Mouse (Mus musculus) midbrain, embryonic 15.5 days (tissue): ENCODE measurements around the gene Noc4l. TPM values are rescaled to one million over a fixed set of nuclear protein-coding genes. Genes with fewer than 3 reads are reported as not detected.

ENCODE experiments used
- ATAC-seq: fragments of 200-750 bp; cut with Nextera tagmentation; replicated peaks from 2 replicates; pipeline ENCODE4 v1.8.0; 2017; ENCODE audit warnings: moderate TSS enrichment
- H3K27ac ChIP-seq: fragments of 300-500 bp; sonication (generic); 2 replicates; pipeline ENCODE4 v1.5.1; 2015; ENCODE audit warnings: mild to moderate bottlenecking, inconsistent platforms
- H3K27me3 ChIP-seq: fragments of 300-500 bp; sonication (generic); replicated peaks from 2 replicates; pipeline ENCODE4 v1.6.1; 2015; ENCODE audit warnings: inconsistent platforms
- H3K36me3 ChIP-seq: fragments of 300-500 bp; sonication (generic); replicated peaks from 2 replicates; pipeline ENCODE4 v1.6.1; 2015; ENCODE audit warnings: inconsistent platforms
- H3K4me1 ChIP-seq: fragments of 300-500 bp; sonication (generic); 2 replicates; pipeline ENCODE4 v1.6.1; 2015; ENCODE audit warnings: inconsistent platforms
- H3K4me2 ChIP-seq: fragments of 300-500 bp; sonication (generic); 2 replicates; pipeline ENCODE4 v1.6.1; 2015; ENCODE audit warnings: inconsistent platforms, mild to moderate bottlenecking, moderate library complexity
- H3K4me3 ChIP-seq: fragments of 300-500 bp; sonication (generic); 2 replicates; pipeline ENCODE4 v1.5.1; 2015; ENCODE audit warnings: mild to moderate bottlenecking, inconsistent platforms
- H3K9ac ChIP-seq: fragments of 300-500 bp; sonication (generic); 2 replicates; pipeline ENCODE4 v1.6.1; 2015; ENCODE audit warnings: mild to moderate bottlenecking, inconsistent platforms
- H3K9me3 ChIP-seq: fragments of 300-500 bp; sonication (generic); 2 replicates; pipeline ENCODE4 v1.6.1; 2016; ENCODE audit warnings: inconsistent platforms
- WGBS: fragments of 180-500 bp; shearing (Covaris S2); methylation state at CpG from one replicate; pipeline ENCODE4 v1.1.7; 2015; ENCODE audit warnings: mixed read lengths; 5-methylcytosine and 5-hydroxymethylcytosine counted together
- polyA plus RNA-seq: library from polyadenylated mRNA; unstranded; fragments of >200 nt; fragmentation: Nextera tagmentation; extraction: Ambion mirVana; gene quantifications from 2 replicates; pipeline ENCODE4 v1.2.1, GENCODE M21; 2015

Gene Noc4l
- polyA plus RNA-seq, 1 experiment from 2014 or later = 50.1 TPM

DNA sequence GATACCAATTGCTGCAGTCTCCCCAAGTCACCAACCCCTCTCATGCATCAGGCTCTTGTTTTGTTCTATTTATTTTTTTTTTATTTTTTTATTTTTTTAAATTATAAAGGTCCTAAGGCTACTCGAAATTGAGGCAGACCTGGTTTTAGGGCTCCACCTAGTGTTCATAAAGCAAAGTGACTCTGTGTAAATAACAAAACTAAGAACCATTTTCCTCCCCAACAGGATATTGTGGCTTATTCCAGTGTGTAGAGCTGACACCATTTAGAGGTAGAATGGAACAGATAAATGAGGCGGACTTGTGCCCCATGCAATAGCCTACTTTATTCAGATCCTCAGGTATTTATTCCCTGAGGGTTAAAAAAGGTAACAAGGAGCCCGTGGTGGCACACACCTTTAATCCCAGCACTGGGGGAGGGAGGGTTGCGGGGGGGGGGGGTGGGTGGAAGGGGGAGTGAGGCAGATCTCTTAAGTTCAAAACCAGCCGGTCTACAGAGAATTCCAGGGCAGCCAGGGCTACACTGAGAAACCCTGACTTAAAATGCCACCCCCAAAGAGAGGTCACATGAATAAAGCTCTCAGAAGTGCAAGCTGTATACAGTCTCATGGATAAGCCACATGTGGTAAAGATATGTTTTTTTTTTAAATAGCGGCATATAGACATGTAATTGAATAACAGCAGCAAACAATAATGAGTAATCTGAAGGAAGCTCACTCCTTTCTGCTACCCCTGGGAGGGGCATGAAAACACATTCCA is 17.1 kb downstream of the Noc4l start:
- H3K4me2 ChIP-seq = no peak overlapping the region
- no peak overlapping the region for H3K4me3 ChIP-seq
- peak; percentile 75 for ATAC-seq
- no peaks in the 10 kb centered on the region for H3K27me3 ChIP-seq
- H3K9me3 ChIP-seq = no peaks in the 10 kb centered on the region
- 37% methylated on average over 6 of the region's 6 CpGs for WGBS
- H3K4me1 ChIP-seq = no peaks in the 10 kb centered on the region
- H3K36me3 ChIP-seq = no peaks in the 10 kb centered on the region
- no peak overlapping the region for H3K27ac ChIP-seq
- H3K9ac ChIP-seq = no peak overlapping the region

DNA sequence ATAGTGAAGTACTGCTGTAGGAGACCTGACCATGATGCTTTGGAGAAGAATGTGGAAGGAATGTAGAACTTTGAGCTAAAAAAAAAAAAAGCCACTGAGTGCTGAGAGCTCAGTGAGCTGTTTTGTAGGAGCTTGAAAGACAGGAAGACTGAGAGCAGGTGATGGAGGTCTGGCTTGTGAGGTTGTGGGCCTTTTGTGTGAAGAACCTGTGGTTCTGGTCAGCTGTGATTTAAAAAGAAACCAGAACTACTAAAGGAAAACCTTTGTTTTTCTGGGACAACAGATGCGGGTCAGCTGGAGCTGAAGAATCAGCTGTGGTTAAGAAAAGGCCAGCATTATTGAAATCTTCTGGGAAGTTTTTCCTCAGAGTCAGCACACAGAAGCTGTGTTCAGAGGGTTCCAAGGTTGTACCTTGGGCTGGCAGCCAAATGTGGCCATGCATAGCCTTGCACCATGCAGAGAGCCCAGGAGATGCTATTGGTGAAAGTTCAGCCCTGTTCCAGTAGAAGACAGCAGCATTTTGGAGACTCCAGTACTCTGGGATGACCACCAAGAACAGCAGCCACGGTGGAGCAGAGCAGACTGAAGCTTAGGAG is 23.6 kb downstream of the Noc4l start:
- Histone ChIP-seq H3K27ac (no peak overlapping the region), H3K4me3 (no peak overlapping the region), H3K27me3 (no peaks in the 10 kb centered on the region), H3K4me2 (no peak overlapping the region), H3K9me3 (no peaks in the 10 kb centered on the region), H3K36me3 (no peaks in the 10 kb centered on the region), H3K4me1 (no peaks in the 10 kb centered on the region), H3K9ac (no peak overlapping the region)
- no peak for ATAC-seq
- 71% methylated on average over 2 of the region's 2 CpGs for WGBS

DNA sequence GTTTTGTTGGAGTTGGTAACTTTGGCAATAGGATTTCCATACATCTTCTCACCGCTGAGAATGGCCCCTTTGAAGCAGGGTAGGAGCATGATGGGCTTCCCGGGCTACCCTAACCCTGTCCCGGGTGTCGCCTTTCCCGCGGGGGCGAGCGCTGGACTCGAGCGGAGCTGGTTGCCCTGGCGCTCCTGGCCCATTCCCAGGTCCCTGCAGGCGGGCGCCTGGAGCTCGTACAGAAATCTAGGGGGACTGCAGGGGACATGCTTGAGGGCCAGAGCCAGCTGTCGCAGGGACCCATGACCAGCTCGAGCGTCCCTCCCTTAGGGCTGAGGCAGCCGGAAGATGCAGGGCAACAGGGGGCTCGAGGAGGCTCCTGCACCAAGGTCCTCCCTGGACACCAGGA is 25.1 kb downstream of the Noc4l start:
- Histone ChIP-seq H3K27me3 (no peaks in the 10 kb centered on the region), H3K9ac (no peak overlapping the region), H3K27ac (no peak overlapping the region), H3K4me1 (no peaks in the 10 kb centered on the region), H3K4me3 (no peak overlapping the region), H3K4me2 (no peak overlapping the region), H3K36me3 (no peaks in the 10 kb centered on the region), H3K9me3 (no peaks in the 10 kb centered on the region)
- no peak for ATAC-seq
- WGBS = 19% methylated on average over 19 of the region's 19 CpGs

DNA sequence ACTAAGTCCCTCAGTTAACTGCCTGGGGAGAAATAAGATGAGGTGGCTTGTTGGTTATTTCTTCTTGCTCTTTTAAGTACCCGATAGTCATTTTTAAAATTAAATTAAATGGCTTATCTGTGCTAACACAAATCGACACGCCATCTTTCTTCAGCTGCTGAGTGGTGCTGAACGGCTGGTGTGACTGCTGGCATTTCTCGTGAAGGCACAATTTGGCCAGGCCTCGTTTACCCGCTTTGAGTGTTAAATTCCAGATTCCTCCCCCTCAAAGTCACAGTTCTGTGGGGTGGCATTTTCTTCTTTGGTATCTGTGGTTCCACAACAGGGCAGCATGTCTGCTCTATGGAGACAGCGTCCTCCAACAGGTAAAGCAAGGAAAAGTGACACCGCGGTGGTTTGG is 25.9 kb downstream of the Noc4l start:
- Histone ChIP-seq H3K9ac (no peak overlapping the region), H3K9me3 (no peaks in the 10 kb centered on the region), H3K4me2 (no peak overlapping the region), H3K4me1 (no peaks in the 10 kb centered on the region), H3K4me3 (no peak overlapping the region), H3K27ac (no peak overlapping the region), H3K36me3 (no peaks in the 10 kb centered on the region), H3K27me3 (no peaks in the 10 kb centered on the region)
- no peak for ATAC-seq
- WGBS = 77% methylated on average over 10 of the region's 10 CpGs

DNA sequence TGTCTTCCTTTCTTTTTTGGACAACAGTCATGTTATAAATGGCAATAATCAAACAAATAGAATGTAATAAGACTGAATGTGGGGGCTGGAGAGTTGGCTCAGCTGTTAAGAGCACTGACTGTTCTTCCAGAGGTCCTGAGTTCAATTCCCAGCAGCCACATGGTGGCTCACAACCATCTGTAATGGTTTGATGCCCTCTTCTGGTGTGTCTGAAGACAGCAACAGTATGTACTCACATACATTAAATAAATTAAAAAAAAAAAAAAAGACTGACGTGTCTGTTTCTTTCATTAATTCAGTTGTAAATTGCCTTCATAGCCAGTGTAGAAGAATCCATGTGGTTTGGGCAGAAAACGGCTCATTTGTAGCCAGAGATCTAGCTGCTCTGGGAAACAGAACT is 28.9 kb downstream of the Noc4l start:
- Histone ChIP-seq H3K9me3 (no peaks in the 10 kb centered on the region), H3K36me3 (0 out of 2 replicates have a peak, but pooled peaks cover 3% of the 10 kb centered on the region), H3K27me3 (no peaks in the 10 kb centered on the region), H3K4me2 (no peak overlapping the region), H3K27ac (no peak overlapping the region), H3K4me1 (no peaks in the 10 kb centered on the region), H3K4me3 (no peak overlapping the region), H3K9ac (no peak overlapping the region)
- 79% methylated on average over 2 of the region's 2 CpGs for WGBS
- no peak for ATAC-seq

DNA sequence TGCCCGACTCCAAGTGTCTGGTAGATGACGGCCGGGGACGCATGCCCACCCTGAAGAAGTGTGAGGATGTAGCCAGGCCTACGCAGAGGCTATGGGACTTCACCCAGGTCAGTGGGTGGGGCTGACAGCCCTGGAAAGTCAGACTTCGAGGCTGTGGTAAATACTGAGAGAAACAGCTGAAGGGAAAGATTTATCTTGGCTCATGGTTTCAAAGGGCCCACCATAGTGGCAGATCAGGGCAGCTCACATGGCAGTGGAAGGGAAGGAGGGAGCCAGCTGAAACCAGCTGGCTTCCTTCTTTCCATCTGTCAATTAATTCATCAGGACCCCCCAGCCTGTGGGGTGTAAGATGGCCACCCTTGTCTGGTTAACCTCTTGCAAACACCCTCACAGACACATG is 34.0 kb downstream of the Noc4l start:
- no peak for ATAC-seq
- WGBS = 90% methylated on average over 6 of the region's 6 CpGs

DNA sequence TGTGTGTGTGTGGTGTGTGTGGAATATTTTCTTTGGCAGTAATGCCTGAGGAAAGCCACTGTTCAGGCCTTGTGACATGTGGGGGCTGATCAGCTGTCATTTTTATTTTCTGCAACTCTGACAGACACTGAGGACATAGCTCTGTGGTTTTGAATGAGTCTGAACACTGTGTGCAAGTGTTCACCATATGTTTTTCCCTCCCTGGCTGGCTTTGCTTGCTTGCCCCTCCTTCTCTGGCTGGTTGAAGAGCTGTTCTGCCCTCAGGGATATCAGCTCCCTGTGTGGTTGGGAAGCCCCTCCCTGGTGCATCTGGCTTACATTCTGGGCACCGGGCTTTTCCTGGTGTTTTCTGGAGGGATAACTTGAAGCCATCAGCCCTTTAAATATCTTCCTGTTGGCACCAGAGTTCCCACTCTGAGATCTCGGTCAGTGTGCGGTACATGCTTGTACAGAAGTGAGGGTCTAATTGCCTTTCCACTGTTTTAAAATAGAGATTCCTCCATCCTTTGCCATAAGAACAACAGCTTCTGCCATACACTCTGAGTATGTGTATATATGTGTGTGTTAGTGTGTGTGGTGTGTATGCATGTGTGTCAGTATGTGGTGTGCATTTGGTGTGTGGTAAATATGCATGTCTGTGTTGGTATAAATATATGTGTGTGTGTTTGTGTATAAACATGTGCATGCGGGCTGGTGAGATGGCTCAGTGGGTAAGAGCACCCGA is 41.6 kb downstream of the Noc4l start:
- Histone ChIP-seq H3K27ac (no peak overlapping the region; the same call in 1 of the 2 replicates), H3K9ac (no peak overlapping the region), H3K4me2 (no peak overlapping the region), H3K4me3 (no peak overlapping the region), H3K36me3 (no peaks in the 10 kb centered on the region), H3K27me3 (no peaks in the 10 kb centered on the region), H3K9me3 (no peaks in the 10 kb centered on the region), H3K4me1 (peaks cover 7% of the 10 kb centered on the region; the same call in 1 of the 2 replicates)
- 71% methylated on average over 5 of the region's 5 CpGs for WGBS
- no peak for ATAC-seq

More for the DNA sequence above, 34.0 kb downstream of the Noc4l start:
- no peak overlapping the region for H3K4me3 ChIP-seq
- H3K27me3 ChIP-seq = no peaks in the 10 kb centered on the region
- no peak overlapping the region for H3K9ac ChIP-seq
- H3K4me2 ChIP-seq = no peak overlapping the region
- H3K9me3 ChIP-seq = no peaks in the 10 kb centered on the region
- no peaks in the 10 kb centered on the region for H3K4me1 ChIP-seq
- H3K27ac ChIP-seq = no peak overlapping the region
- 0 out of 2 replicates have a peak, but pooled peaks cover 5% of the 10 kb centered on the region for H3K36me3 ChIP-seq

DNA sequence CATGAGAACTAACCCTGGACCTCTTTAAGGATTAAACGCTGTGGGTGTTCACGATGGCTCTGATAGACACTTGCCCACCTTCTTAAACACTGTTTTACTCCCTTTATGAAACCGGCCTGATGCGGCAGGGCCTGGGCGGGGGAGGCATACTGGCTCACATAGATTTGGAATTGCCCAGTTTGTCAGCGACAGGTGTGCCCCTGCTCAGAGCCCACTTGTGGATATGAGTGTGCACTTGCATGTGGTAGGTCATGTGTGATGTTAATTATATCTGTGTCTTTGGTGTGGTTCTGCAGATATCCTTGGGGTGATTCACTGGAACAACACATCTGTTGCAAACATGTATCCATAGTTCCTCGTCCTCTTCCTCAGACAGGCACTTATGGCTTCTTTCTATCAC is 42.7 kb downstream of the Noc4l start:
- no peak for ATAC-seq
- Histone ChIP-seq H3K27me3 (no peaks in the 10 kb centered on the region), H3K9me3 (no peaks in the 10 kb centered on the region), H3K27ac (no peak overlapping the region), H3K9ac (no peak overlapping the region), H3K36me3 (no peaks in the 10 kb centered on the region), H3K4me2 (no peak overlapping the region), H3K4me1 (peaks cover 7% of the 10 kb centered on the region; the same call in 1 of the 2 replicates), H3K4me3 (no peak overlapping the region)
- WGBS = 87% methylated on average over 7 of the region's 7 CpGs

DNA sequence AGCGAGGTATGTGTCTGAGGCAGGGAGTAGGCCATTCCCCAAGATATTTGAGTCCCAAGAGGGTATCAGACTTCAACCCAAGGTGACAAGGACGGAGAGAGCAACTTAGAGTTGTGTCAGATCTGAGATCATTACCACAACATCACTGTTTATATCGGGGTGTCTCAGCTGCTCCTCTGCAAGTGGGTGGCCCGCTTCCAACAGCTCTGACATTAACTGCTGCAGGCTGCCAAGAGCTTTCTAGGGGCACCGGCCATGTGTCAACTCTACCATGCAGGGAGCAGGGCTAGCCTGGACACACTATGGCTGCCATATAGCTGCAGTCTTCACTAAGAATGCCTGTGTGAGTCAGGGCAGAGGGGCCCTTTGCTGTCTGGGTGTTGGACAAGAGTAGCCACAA is 43.3 kb downstream of the Noc4l start:
- Histone ChIP-seq H3K9me3 (no peaks in the 10 kb centered on the region), H3K36me3 (no peaks in the 10 kb centered on the region), H3K27me3 (no peaks in the 10 kb centered on the region), H3K27ac (no peak overlapping the region), H3K4me3 (no peak overlapping the region), H3K9ac (no peak overlapping the region), H3K4me2 (no peak overlapping the region), H3K4me1 (peaks cover 7% of the 10 kb centered on the region; the same call in 1 of the 2 replicates)
- 81% methylated on average over 5 of the region's 5 CpGs for WGBS
- ATAC-seq = no peak

DNA sequence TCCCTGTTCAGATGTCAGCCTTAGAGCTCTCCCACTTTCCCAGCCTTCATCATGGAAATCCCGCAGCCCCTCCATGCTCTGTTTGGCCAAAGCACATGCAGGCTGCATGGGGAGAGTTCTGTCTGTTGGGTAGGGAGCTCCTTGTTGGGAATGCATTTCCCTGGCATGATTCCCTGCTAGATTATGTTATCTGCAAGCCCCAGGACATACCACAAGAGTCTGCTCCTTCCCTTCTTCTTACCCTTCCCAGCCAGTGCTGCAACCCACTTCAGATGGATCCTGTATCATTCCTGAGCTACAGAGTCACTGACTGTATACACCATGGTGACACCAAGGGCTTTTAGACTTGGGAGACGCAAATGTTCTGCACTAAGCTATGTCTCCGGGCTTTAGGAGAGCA is 43.8 kb downstream of the Noc4l start:
- no peak overlapping the region for H3K4me3 ChIP-seq
- peaks cover 7% of the 10 kb centered on the region; the same call in 1 of the 2 replicates for H3K4me1 ChIP-seq
- no peaks in the 10 kb centered on the region for H3K36me3 ChIP-seq
- H3K27me3 ChIP-seq = no peaks in the 10 kb centered on the region
- H3K27ac ChIP-seq = no peak overlapping the region; the same call in 1 of the 2 replicates
- no peak for ATAC-seq
- no peaks in the 10 kb centered on the region for H3K9me3 ChIP-seq
- H3K9ac ChIP-seq = no peak overlapping the region
- H3K4me2 ChIP-seq = no peak overlapping the region
- WGBS = 85% methylated on average over 3 of the region's 3 CpGs

DNA sequence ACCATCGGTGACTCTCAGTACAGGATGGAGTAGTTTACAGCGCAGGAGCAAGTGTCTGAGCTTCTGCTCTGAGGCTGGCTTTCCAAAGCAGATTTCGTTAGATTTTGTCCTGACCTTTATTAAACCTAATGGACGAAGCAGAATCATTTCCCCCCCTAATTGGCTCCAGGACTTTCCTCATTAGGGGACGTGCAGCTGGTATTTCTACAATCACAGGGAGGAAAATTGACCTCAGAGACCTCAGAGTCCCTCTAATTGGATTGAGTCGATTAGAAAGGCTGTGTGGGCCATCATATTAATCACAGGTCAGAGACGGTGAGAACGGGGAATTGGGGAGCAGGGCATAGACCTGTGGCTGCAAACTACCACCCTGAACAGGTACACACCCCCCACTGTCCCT is 44.3 kb downstream of the Noc4l start:
- WGBS = 48% methylated on average over 8 of the region's 8 CpGs
- H3K9ac ChIP-seq = no peak overlapping the region
- H3K27ac ChIP-seq = no peak overlapping the region; the same call in 1 of the 2 replicates
- no peaks in the 10 kb centered on the region for H3K27me3 ChIP-seq
- no peak for ATAC-seq
- H3K36me3 ChIP-seq = no peaks in the 10 kb centered on the region
- no peaks in the 10 kb centered on the region for H3K9me3 ChIP-seq
- H3K4me2 ChIP-seq = no peak overlapping the region
- H3K4me3 ChIP-seq = no peak overlapping the region
- H3K4me1 ChIP-seq = peaks cover 7% of the 10 kb centered on the region; the same call in 1 of the 2 replicates

DNA sequence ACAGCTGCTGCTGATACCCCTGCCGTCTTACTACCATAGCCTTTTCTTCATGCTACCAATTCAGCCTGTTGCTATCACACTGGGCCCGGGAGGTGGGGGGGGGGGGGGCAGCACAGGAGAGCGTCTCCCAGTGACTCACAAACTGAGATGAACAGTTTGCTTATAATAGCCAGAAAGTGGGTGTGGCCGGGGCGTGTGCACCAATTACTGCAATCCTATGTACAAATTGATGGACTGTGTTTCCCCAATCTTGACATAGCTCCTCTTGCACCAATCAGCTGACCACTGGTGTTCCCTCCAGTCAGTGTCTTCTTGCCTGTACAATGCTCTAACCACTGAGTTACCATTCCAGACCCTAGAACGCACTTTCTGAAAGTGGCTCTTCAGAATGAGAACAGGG is 44.9 kb downstream of the Noc4l start:
- peaks cover 7% of the 10 kb centered on the region; the same call in 1 of the 2 replicates for H3K4me1 ChIP-seq
- no peak for ATAC-seq
- no peaks in the 10 kb centered on the region for H3K27me3 ChIP-seq
- H3K9me3 ChIP-seq = no peaks in the 10 kb centered on the region
- H3K36me3 ChIP-seq = no peaks in the 10 kb centered on the region
- H3K27ac ChIP-seq = no peak overlapping the region
- WGBS = 74% methylated on average over 6 of the region's 6 CpGs
- no peak overlapping the region for H3K9ac ChIP-seq
- no peak overlapping the region for H3K4me3 ChIP-seq
- no peak overlapping the region for H3K4me2 ChIP-seq
